Mouse (Mus musculus) embryo, embryonic 9.5 days (tissue): Measurements from ENCODE around the gene Gm14085.
"Not testable (repeated sequence)": the region's sequence is repeated elsewhere in the genome, so short reads cannot be mapped to it uniquely, and the experiment has no call there.

ENCODE experiments used
- DNase-seq: peaks from one replicate; pipeline ENCODE4 v3.0.0-alpha.2; 2017; ENCODE audit errors: extremely low spot score

Gene Gm14085

GRCm38 (mm10) chr2:122484641-122485040, at the start of gene Gm14085:
Gene Gm14085 (plus strand): TSS chr2:122484941.
- no peak for DNase-seq

GRCm38 (mm10) chr2:122438706-122439482, 45.8 kb upstream of the Gm14085 start:
- DNase-seq = not testable (repeated sequence)

- not testable (repeated sequence) for DNase-seq
These were observed 44.2 kb upstream of the Gm14085 start for GRCm38 (mm10) chr2:122440521-122440920.

GRCm38 (mm10) chr2:122441000-122441933, 43.5 kb upstream of the Gm14085 start:
- no peak for DNase-seq

GRCm38 (mm10) chr2:122450351-122450750, 34.4 kb upstream of the Gm14085 start:
- no peak for DNase-seq

- no peak for DNase-seq
These were observed 32.3 kb upstream of the Gm14085 start for GRCm38 (mm10) chr2:122452426-122452825.

- DNase-seq = no peak
These were observed 17.8 kb upstream of the Gm14085 start for GRCm38 (mm10) chr2:122466901-122467300.

GRCm38 (mm10) chr2:122467351-122468013, 17.3 kb upstream of the Gm14085 start:
- peak; percentile 95 for DNase-seq

- DNase-seq = no peak
These were observed 15.5 kb upstream of the Gm14085 start for GRCm38 (mm10) chr2:122469221-122469620.

GRCm38 (mm10) chr2:122476585-122476984, 8.2 kb upstream of the Gm14085 start:
- no peak for DNase-seq

GRCm38 (mm10) chr2:122483787-122484186, 954 bp upstream of the Gm14085 start:
- DNase-seq = not testable (repeated sequence)

- DNase-seq = not testable (repeated sequence)
These were observed 913 bp downstream of the Gm14085 start for GRCm38 (mm10) chr2:122485654-122486053.

- DNase-seq = not testable (repeated sequence)
These were observed 1.4 kb downstream of the Gm14085 start for GRCm38 (mm10) chr2:122486122-122486521.

GRCm38 (mm10) chr2:122486674-122487073, 1.9 kb downstream of the Gm14085 start:
- DNase-seq = no peak

GRCm38 (mm10) chr2:122529696-122530095, 45.0 kb downstream of the Gm14085 start:
- not testable (repeated sequence) for DNase-seq

- DNase-seq = no peak
These were observed 46.5 kb downstream of the Gm14085 start for GRCm38 (mm10) chr2:122531290-122531689.

- DNase-seq = no peak
These were observed 47.0 kb downstream of the Gm14085 start for GRCm38 (mm10) chr2:122531726-122532125.

- DNase-seq = no peak
These were observed 47.5 kb downstream of the Gm14085 start for GRCm38 (mm10) chr2:122532136-122532801.

GRCm38 (mm10) chr2:122532802-122533186, 48.1 kb downstream of the Gm14085 start:
- DNase-seq = no peak

- no peak for DNase-seq
These were observed 48.6 kb downstream of the Gm14085 start for GRCm38 (mm10) chr2:122533378-122533777.

GRCm38 (mm10) chr2:122534671-122535070, 49.9 kb downstream of the Gm14085 start:
- DNase-seq = no peak
